Mouse (Mus musculus) ES-Bruce4 (cell line): Measurements from ENCODE around the gene Entpd1. TPM values are rescaled to one million over a fixed set of nuclear protein-coding genes. Genes with fewer than 3 reads are reported as not detected.

ENCODE experiments used
- H3K27ac ChIP-seq: 2 replicates; pipeline ENCODE4 v1.5.1; 2012; ENCODE audit warnings: low read length, inconsistent platforms; ENCODE audit not compliant: insufficient read depth
- H3K27me3 ChIP-seq: 2 replicates; pipeline ENCODE4 v1.6.1; 2012; ENCODE audit warnings: mild to moderate bottlenecking, low read length, inconsistent platforms; ENCODE audit not compliant: control insufficient read depth, poor library complexity, insufficient read depth, severe bottlenecking
- H3K36me3 ChIP-seq: 2 replicates; pipeline ENCODE4 v1.6.1; 2012; ENCODE audit warnings: inconsistent platforms, mild to moderate bottlenecking, low read length, moderate library complexity; ENCODE audit not compliant: control insufficient read depth, poor library complexity, insufficient read depth, severe bottlenecking
- H3K4me1 ChIP-seq: one replicate; pipeline ENCODE4 v1.8.1; 2011; ENCODE audit warnings: low read length; ENCODE audit not compliant: control insufficient read depth, insufficient read depth
- H3K4me3 ChIP-seq: 2 replicates; pipeline ENCODE4 v1.5.1; 2011; ENCODE audit warnings: low read depth, mild to moderate bottlenecking, low read length
- H3K9ac ChIP-seq: 2 replicates; pipeline ENCODE4 v1.6.1; 2012; ENCODE audit warnings: low read depth, mild to moderate bottlenecking, inconsistent platforms; ENCODE audit not compliant: poor library complexity, severe bottlenecking
- H3K9me3 ChIP-seq: replicated peaks from 2 replicates; pipeline ENCODE4 v1.6.1; 2012; ENCODE audit warnings: mild to moderate bottlenecking, low read length, inconsistent platforms; ENCODE audit not compliant: control insufficient read depth, poor library complexity, insufficient read depth, severe bottlenecking
- CTCF ChIP-seq: IDR thresholded peaks from one replicate; pipeline ENCODE4 v1.8.1; 2011; ENCODE audit warnings: low read depth, low read length
- EP300 ChIP-seq: IDR thresholded peaks from 2 replicates; pipeline ENCODE4 v1.6.1; 2011; ENCODE audit warnings: low read depth, low read length; ENCODE audit not compliant: insufficient read depth
- POLR2A ChIP-seq: IDR thresholded peaks from one replicate; pipeline ENCODE4 v1.8.1; 2011; ENCODE audit warnings: low read length; ENCODE audit not compliant: insufficient read depth
- polyA plus RNA-seq: library from polyadenylated mRNA; stranded (reverse); fragments of >200 nt; gene quantifications from 2 replicates; pipeline ENCODE4 v1.2.4, GENCODE M21; 2011; ENCODE audit warnings: low read depth; ENCODE audit not compliant: missing spikeins, insufficient read depth, insufficient read length

The Entpd1 gene
- polyA plus RNA-seq, result 2.1 TPM in 1 of 2 replicates, not detected in the other

DNA sequence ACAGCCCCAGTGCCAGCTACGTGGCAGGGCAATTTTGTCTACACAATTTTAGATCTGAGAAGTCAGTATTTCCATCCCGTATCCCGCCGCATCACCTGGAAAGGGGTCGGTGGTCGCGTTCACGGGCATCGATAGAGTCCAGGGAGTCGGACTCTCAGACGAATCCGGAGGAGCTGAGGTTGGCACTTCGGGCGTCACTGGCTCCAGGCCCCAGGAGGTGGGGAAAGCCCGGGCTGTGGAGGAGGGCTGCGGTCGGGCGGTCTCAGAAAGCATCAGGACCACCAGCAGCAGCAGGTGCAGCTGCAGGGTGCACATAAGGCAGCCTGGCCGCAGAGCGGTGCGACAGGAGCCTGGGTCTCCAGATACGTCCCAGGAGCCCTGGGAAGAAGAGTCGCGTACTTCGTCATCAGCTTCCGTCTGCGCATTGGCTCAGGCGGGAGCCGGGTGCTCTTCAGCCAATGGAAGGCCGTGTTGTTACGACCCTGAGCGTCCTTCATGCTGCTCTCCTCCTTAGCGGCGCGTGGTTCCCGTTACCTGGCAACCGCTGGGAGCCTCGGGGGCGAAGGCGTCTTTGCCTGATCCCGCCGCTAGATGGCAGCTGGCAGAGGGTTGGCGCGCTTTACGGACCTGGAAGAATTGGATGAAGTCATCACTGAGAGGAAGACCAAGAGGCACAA lies at the start of gene Entpd1, which contains the start of gene Tctn3:
TSS of gene Entpd1 (plus strand) at position 537 of the 677 bp plus-strand sequence.
TSS of gene Tctn3 (minus strand) at position 404 of the 677 bp plus-strand sequence.
- Histone ChIP-seq H3K27ac (no peak within 1 kb of the TSS), H3K4me1 (no peaks in the 10 kb centered on the region), H3K9ac (peak within 1 kb of the TSS; percentile 43), H3K9me3 (no peaks in the 10 kb centered on the region), H3K36me3 (peaks cover 3% of the 10 kb centered on the region; the same call in 1 of the 2 replicates), H3K4me3 (peak within 1 kb of the TSS; percentile 70), H3K27me3 (no peaks in the 10 kb centered on the region)
- TF ChIP-seq CTCF (peak; percentile 85), POLR2A (no peak), EP300 (no peak)

DNA sequence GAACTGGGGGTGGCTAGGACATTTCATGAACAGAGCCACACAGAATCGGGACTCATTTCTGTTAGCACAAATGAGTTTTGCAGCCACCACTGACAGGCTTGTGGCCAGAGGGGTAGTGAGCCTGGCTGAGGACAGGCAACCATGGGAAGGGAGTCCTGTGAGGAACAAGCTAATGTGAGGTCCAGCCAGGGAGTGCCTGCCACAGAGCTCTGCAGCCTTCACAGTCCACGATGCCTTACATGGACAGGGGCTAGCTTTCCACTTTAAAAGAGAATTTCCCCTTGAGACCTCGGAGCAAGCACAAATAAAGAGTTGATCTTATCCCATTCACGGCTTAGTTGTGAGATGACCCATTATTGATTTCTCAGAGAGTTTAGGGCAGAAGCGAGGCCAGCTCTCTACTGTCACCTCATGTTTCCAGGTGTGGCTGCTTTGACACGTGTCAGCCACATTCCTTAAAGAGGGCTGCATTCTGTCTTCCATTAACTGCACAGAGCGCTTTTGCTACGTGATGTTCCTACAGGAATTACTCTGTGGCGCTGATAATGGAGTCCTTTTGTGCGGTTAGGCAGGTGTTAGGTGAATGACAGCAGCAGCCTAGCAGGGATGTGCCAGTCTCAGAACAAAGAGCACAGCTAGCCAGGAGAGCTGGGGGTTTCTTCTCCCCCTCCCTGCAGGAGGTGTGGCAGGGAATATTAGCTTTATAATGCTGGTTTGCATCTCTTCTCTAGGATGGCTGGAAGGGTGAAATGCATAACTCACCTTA lies 48.1 kb upstream of the Entpd1 start:
- Histone ChIP-seq H3K4me1 (no peaks in the 10 kb centered on the region), H3K9ac (no peak overlapping the region), H3K27me3 (no peaks in the 10 kb centered on the region), H3K9me3 (no peaks in the 10 kb centered on the region), H3K27ac (no peak overlapping the region), H3K36me3 (peaks cover 42% of the 10 kb centered on the region), H3K4me3 (no peak overlapping the region)
- TF ChIP-seq CTCF (no peak), POLR2A (no peak), EP300 (no peak)

DNA sequence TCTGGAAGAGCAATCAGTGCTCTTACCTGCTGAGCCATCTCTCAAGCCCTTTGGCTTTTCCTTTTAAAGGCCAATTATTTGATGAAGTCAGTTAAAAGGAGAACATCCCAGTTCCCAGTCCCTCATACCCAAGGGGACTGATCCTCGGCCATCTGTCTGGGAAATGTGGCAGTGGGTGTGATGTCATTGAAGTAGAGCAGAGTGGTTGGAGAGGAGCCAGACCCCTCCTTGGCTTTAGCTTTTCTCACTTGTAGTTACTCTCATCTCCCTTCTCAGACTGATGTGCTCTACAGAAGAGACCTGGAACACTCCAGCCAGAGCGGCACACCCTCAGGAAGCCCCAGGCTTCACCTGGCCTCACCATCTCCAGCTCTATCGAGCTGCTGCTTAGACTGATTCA lies 44.5 kb upstream of the Entpd1 start:
- no peaks in the 10 kb centered on the region; the same call in 1 of the 2 replicates for H3K9me3 ChIP-seq
- TF ChIP-seq POLR2A (no peak), EP300 (no peak), CTCF (no peak)
- peaks cover 60% of the 10 kb centered on the region for H3K36me3 ChIP-seq
- H3K27ac ChIP-seq, result no peak overlapping the region
- no peaks in the 10 kb centered on the region for H3K27me3 ChIP-seq
- H3K4me1 ChIP-seq, result no peaks in the 10 kb centered on the region
- H3K4me3 ChIP-seq, result no peak overlapping the region
- no peak overlapping the region for H3K9ac ChIP-seq

DNA sequence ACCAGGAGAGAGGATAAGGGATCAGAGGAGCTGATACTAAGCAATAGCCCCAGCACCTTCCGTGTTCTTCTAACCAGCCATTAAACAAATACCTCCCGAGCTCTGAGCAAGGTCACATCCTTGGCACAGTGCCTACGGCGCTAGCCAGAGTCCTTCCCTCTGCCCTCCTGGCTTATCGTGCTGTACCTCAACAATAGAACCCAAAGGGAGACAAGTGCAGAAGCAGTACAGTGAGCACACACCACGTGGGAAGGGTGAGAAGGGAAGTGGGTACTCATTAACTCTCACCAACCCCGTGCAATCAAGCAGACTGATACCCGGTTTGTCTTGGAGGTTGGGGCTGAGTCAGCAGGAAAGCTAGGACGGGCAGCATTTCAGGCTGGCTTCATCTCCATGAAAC lies 41.4 kb upstream of the Entpd1 start:
- no peak overlapping the region for H3K9ac ChIP-seq
- H3K27ac ChIP-seq, result no peak overlapping the region
- H3K4me1 ChIP-seq, result no peaks in the 10 kb centered on the region
- H3K9me3 ChIP-seq, result no peaks in the 10 kb centered on the region; the same call in 1 of the 2 replicates
- H3K27me3 ChIP-seq, result no peaks in the 10 kb centered on the region
- H3K4me3 ChIP-seq, result no peak overlapping the region
- TF ChIP-seq EP300 (no peak), CTCF (no peak), POLR2A (no peak)
- peaks cover 61% of the 10 kb centered on the region for H3K36me3 ChIP-seq

DNA sequence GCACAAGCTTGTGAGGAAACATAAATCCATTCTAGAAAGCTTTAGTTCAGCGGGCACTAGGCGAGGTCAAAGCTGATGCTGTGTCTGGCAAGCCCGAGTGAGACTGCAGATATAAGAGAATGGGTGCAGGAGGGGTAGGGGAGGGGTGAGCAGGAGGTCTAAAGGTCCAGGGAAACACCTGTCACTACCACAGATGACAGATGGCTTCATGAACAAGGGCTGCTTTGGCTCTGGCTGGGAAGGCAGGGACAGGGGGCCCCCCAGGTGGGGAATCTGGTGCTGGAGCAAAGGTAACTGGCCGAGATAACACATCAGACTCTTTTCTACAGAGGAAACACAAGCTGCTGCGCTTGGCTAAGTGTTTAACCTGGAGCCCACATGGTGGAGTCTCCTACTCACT lies 36.7 kb upstream of the Entpd1 start:
- no peak overlapping the region for H3K4me3 ChIP-seq
- no peaks in the 10 kb centered on the region; the same call in 1 of the 2 replicates for H3K9me3 ChIP-seq
- H3K27me3 ChIP-seq, result no peaks in the 10 kb centered on the region
- H3K4me1 ChIP-seq, result no peaks in the 10 kb centered on the region
- TF ChIP-seq CTCF (no peak), EP300 (no peak), POLR2A (no peak)
- no peak overlapping the region for H3K27ac ChIP-seq
- peaks cover 51% of the 10 kb centered on the region for H3K36me3 ChIP-seq
- no peak overlapping the region for H3K9ac ChIP-seq

DNA sequence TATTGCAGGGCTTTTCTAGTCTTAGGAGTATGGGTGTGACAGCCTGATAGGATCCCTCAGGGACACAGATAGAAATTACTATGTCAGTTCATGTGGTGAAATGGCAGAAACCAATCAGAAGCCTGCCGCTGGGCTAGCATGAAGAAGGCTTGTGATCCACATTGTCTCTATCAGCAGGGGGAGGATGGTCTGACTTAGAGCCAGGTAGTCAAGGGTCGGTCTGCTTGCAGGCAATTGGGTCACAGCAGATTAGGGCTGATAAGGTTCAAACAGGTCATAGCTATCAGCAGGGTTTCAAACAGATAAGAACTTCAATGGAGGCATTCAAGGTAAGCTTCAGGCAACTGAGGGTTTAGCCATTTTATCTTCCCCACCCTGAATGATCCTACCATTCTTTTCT lies 31.3 kb upstream of the Entpd1 start:
- no peak overlapping the region for H3K9ac ChIP-seq
- H3K27ac ChIP-seq, result no peak overlapping the region
- H3K36me3 ChIP-seq, result peaks cover 31% of the 10 kb centered on the region
- no peaks in the 10 kb centered on the region for H3K27me3 ChIP-seq
- no peaks in the 10 kb centered on the region for H3K4me1 ChIP-seq
- no peak for TF ChIP-seq POLR2A
- TF ChIP-seq CTCF, result no peak
- no peak for TF ChIP-seq EP300
- no peaks in the 10 kb centered on the region for H3K9me3 ChIP-seq
- H3K4me3 ChIP-seq, result no peak overlapping the region
